Mouse (Mus musculus) midbrain, embryonic 16.5 days (tissue): ENCODE measurements around the gene Tex46. TPM values are rescaled to one million over a fixed set of nuclear protein-coding genes. Genes with fewer than 3 reads are reported as not detected.

Source experiments
- ATAC-seq: fragments of 200-750 bp; cut with Nextera tagmentation; 2 replicates; pipeline ENCODE4 v1.8.0; 2017; ENCODE audit warnings: moderate TSS enrichment
- H3K27ac ChIP-seq: fragments of 300-500 bp; sonication (generic); 2 replicates; pipeline ENCODE4 v1.5.1; 2014; ENCODE audit warnings: mild to moderate bottlenecking, low read length, mixed read lengths
- H3K27me3 ChIP-seq: fragments of 300-500 bp; sonication (generic); 2 replicates; pipeline ENCODE4 v1.6.1; 2014; ENCODE audit warnings: low read depth, low read length, mixed read lengths; ENCODE audit not compliant: control insufficient read depth, insufficient read depth
- H3K36me3 ChIP-seq: fragments of 300-500 bp; sonication (generic); 2 replicates; pipeline ENCODE4 v1.6.1; 2014; ENCODE audit warnings: mild to moderate bottlenecking, low read length, moderate library complexity, mixed read lengths; ENCODE audit not compliant: control insufficient read depth, insufficient read depth
- H3K4me1 ChIP-seq: fragments of 300-500 bp; sonication (generic); 2 replicates; pipeline ENCODE4 v1.6.1; 2014; ENCODE audit warnings: mild to moderate bottlenecking, low read length, mixed read lengths; ENCODE audit not compliant: control insufficient read depth, insufficient read depth
- H3K4me2 ChIP-seq: fragments of 300-500 bp; sonication (generic); 2 replicates; pipeline ENCODE4 v1.6.1; 2014; ENCODE audit warnings: mild to moderate bottlenecking, low read length, mixed read lengths
- H3K4me3 ChIP-seq: fragments of 300-500 bp; sonication (generic); 2 replicates; pipeline ENCODE4 v1.5.1; 2014; ENCODE audit warnings: low read depth, mild to moderate bottlenecking, low read length, moderate library complexity, mixed read lengths
- H3K9ac ChIP-seq: fragments of 300-500 bp; sonication (generic); 2 replicates; pipeline ENCODE4 v1.6.1; 2014; ENCODE audit warnings: low read depth, low read length, mixed read lengths
- H3K9me3 ChIP-seq: fragments of 300-500 bp; sonication (generic); replicated peaks from 2 replicates; pipeline ENCODE4 v1.6.1; 2014; ENCODE audit warnings: mild to moderate bottlenecking, low read length, mixed read lengths; ENCODE audit not compliant: control insufficient read depth, poor library complexity, severe bottlenecking
- WGBS: fragments of 180-500 bp; shearing (Covaris S2); extraction: QIAGEN DNeasy Blood & Tissue Kit; methylation state at CpG from one replicate; pipeline ENCODE4 v1.1.7; 2014; 5-methylcytosine and 5-hydroxymethylcytosine counted together
- polyA plus RNA-seq: library from polyadenylated mRNA; unstranded; fragments of >200 nt; fragmentation: Nextera tagmentation; extraction: Ambion mirVana; gene quantifications from 2 replicates; pipeline ENCODE4 v1.2.1, GENCODE M21; 2015

Gene Tex46
- not detected in 2 replicates for polyA plus RNA-seq

GRCm38 (mm10) chr4:136610387-136610856 is at the start of gene Tex46:
Gene Tex46 (plus strand): TSS chr4:136610437.
- H3K4me2 ChIP-seq = no peak within 1 kb of the TSS
- no peaks in the 10 kb centered on the region for H3K9me3 ChIP-seq
- no peaks in the 10 kb centered on the region for H3K27me3 ChIP-seq
- 35% methylated on average over 4 of the region's 4 CpGs for WGBS
- H3K9ac ChIP-seq = no peak within 1 kb of the TSS
- H3K27ac ChIP-seq = no peak within 1 kb of the TSS
- H3K36me3 ChIP-seq = no peaks in the 10 kb centered on the region
- H3K4me3 ChIP-seq = no peak within 1 kb of the TSS
- ATAC-seq = no peak
- H3K4me1 ChIP-seq = no peaks in the 10 kb centered on the region

- Histone ChIP-seq H3K9me3 (no peaks in the 10 kb centered on the region), H3K36me3 (peaks cover 24% of the 10 kb centered on the region), H3K27ac (no peak overlapping the region; the same call in 1 of the 2 replicates), H3K4me2 (no peak overlapping the region), H3K4me1 (no peaks in the 10 kb centered on the region), H3K9ac (no peak overlapping the region), H3K4me3 (no peak overlapping the region), H3K27me3 (no peaks in the 10 kb centered on the region)
- no peak for ATAC-seq
- 73% methylated on average over 6 of the region's 6 CpGs for WGBS
Observed at GRCm38 (mm10) chr4:136562755-136563154, 47.5 kb upstream of the Tex46 start.

- H3K9ac ChIP-seq = no peak overlapping the region
- no peak for ATAC-seq
- no peak overlapping the region for H3K27ac ChIP-seq
- H3K4me1 ChIP-seq = no peaks in the 10 kb centered on the region
- H3K4me3 ChIP-seq = no peak overlapping the region
- no peaks in the 10 kb centered on the region for H3K9me3 ChIP-seq
- 78% methylated on average over 3 of the region's 3 CpGs for WGBS
- H3K27me3 ChIP-seq = no peaks in the 10 kb centered on the region
- H3K4me2 ChIP-seq = no peak overlapping the region
- H3K36me3 ChIP-seq = peaks cover 23% of the 10 kb centered on the region
Observed at GRCm38 (mm10) chr4:136568629-136569028, 41.6 kb upstream of the Tex46 start.

- H3K27ac ChIP-seq = no peak overlapping the region
- peaks cover 23% of the 10 kb centered on the region for H3K36me3 ChIP-seq
- no peaks in the 10 kb centered on the region for H3K4me1 ChIP-seq
- no peaks in the 10 kb centered on the region for H3K9me3 ChIP-seq
- H3K27me3 ChIP-seq = no peaks in the 10 kb centered on the region
- H3K9ac ChIP-seq = no peak overlapping the region
- no peak overlapping the region for H3K4me3 ChIP-seq
- H3K4me2 ChIP-seq = no peak overlapping the region
- no peak for ATAC-seq
Observed at GRCm38 (mm10) chr4:136569998-136570397, 40.2 kb upstream of the Tex46 start.

GRCm38 (mm10) chr4:136581885-136582284 is 28.4 kb upstream of the Tex46 start:
- Histone ChIP-seq H3K4me1 (peaks cover 7% of the 10 kb centered on the region; the same call in 1 of the 2 replicates), H3K4me2 (no peak overlapping the region), H3K27ac (no peak overlapping the region), H3K9ac (no peak overlapping the region), H3K9me3 (no peaks in the 10 kb centered on the region), H3K4me3 (no peak overlapping the region), H3K27me3 (no peaks in the 10 kb centered on the region), H3K36me3 (no peaks in the 10 kb centered on the region)
- 94% methylated on average over 3 of the region's 3 CpGs for WGBS
- ATAC-seq = no peak

GRCm38 (mm10) chr4:136587221-136587827 is 22.9 kb upstream of the Tex46 start:
- H3K4me2 ChIP-seq = no peak overlapping the region
- no peaks in the 10 kb centered on the region for H3K36me3 ChIP-seq
- H3K27me3 ChIP-seq = no peaks in the 10 kb centered on the region
- no peak overlapping the region for H3K9ac ChIP-seq
- H3K4me3 ChIP-seq = no peak overlapping the region
- ATAC-seq = no peak
- H3K27ac ChIP-seq = no peak overlapping the region
- 87% methylated on average over 4 of the region's 4 CpGs for WGBS
- H3K4me1 ChIP-seq = peaks cover 19% of the 10 kb centered on the region
- no peaks in the 10 kb centered on the region for H3K9me3 ChIP-seq

GRCm38 (mm10) chr4:136588003-136588402 is 22.2 kb upstream of the Tex46 start:
- H3K9me3 ChIP-seq = no peaks in the 10 kb centered on the region
- no peak for ATAC-seq
- no peaks in the 10 kb centered on the region for H3K27me3 ChIP-seq
- no peak overlapping the region for H3K4me2 ChIP-seq
- no peaks in the 10 kb centered on the region for H3K36me3 ChIP-seq
- no peak overlapping the region for H3K9ac ChIP-seq
- no peak overlapping the region for H3K27ac ChIP-seq
- no peak overlapping the region for H3K4me3 ChIP-seq
- 92% methylated on average over 4 of the region's 4 CpGs for WGBS
- H3K4me1 ChIP-seq = peaks cover 20% of the 10 kb centered on the region

GRCm38 (mm10) chr4:136592111-136592510 is 18.1 kb upstream of the Tex46 start:
- H3K4me3 ChIP-seq = no peak overlapping the region
- H3K27ac ChIP-seq = no peak overlapping the region
- no peaks in the 10 kb centered on the region for H3K36me3 ChIP-seq
- no peak for ATAC-seq
- H3K9me3 ChIP-seq = no peaks in the 10 kb centered on the region
- no peak overlapping the region for H3K9ac ChIP-seq
- peaks cover 26% of the 10 kb centered on the region for H3K4me1 ChIP-seq
- H3K27me3 ChIP-seq = no peaks in the 10 kb centered on the region
- H3K4me2 ChIP-seq = no peak overlapping the region
- 73% methylated on average over 4 of the region's 4 CpGs for WGBS

GRCm38 (mm10) chr4:136594006-136594405 is 16.2 kb upstream of the Tex46 start:
- Histone ChIP-seq H3K27ac (no peak overlapping the region), H3K4me1 (peaks cover 27% of the 10 kb centered on the region)
- ATAC-seq = no peak

More at GRCm38 (mm10) chr4:136594006-136594405, 16.2 kb upstream of the Tex46 start:
- no peak overlapping the region for H3K4me2 ChIP-seq
- no peaks in the 10 kb centered on the region for H3K9me3 ChIP-seq
- H3K4me3 ChIP-seq = no peak overlapping the region
- H3K9ac ChIP-seq = no peak overlapping the region
- WGBS = 83% methylated on average over 2 of the region's 2 CpGs
- no peaks in the 10 kb centered on the region for H3K27me3 ChIP-seq
- no peaks in the 10 kb centered on the region for H3K36me3 ChIP-seq
